Mouse (Mus musculus): ENCODE measurements at regions not wholly inside any gene's neighbourhood (a gene's known extent, or its start where the extent isn't known, plus 50 kb on each side); places are given as distances from the start of the nearest gene placed in this dataset.
"Not testable (repeated sequence)": the region's sequence is repeated elsewhere in the genome, so short reads cannot be mapped to it uniquely, and the experiment has no call there.

DNA sequence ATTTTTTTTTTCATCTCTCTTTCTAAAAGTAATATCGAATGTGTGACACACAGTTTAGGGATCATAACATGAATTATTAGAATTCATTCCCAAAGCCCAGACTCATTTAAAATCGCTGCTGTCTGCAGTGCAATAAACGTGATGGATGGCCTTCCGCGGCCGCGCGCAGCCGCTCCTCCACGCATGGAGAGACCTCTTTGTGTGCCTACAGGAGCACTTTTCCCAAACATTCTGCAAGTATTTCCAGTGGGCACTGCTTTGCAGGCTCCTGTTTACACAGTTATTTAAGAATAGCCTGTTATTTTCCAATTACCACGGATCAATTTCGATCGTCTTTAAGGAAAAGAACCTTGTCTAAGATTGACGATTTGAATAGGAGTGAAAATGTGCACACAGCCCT is 115.6 kb downstream of the Akr1d1 start:
- DNase-seq (ENCODE audit: low spot score) (peak; percentile 67), ATAC-seq (ENCODE audit: low FRiP score) (no peak)
- peak overlapping the region; percentile 32 for H3K4me2 ChIP-seq (replicated peaks)
- H3K9ac ChIP-seq = 0 out of 2 replicates have a peak overlapping the region, but pooled peaks have one; percentile 12
- no peak overlapping the region for H3K4me3 ChIP-seq (replicated peaks; ENCODE audit: low read length)
- H3K9me3 ChIP-seq (ENCODE audit: control insufficient read depth, low read length) = no peaks in the 10 kb centered on the region
- WGBS = 24% methylated on average over 14 of the region's 14 CpGs
- no peaks in the 10 kb centered on the region for H3K27me3 ChIP-seq (ENCODE audit: control insufficient read depth, insufficient read depth, low read length)
- peaks cover 25% of the 10 kb centered on the region for H3K4me1 ChIP-seq (replicated peaks; ENCODE audit: control insufficient read depth, insufficient read depth, low read length)
- H3K27ac ChIP-seq = peak overlapping the region; percentile 78
- no peaks in the 10 kb centered on the region for H3K36me3 ChIP-seq (replicated peaks; ENCODE audit: control insufficient read depth, insufficient read depth)

DNA sequence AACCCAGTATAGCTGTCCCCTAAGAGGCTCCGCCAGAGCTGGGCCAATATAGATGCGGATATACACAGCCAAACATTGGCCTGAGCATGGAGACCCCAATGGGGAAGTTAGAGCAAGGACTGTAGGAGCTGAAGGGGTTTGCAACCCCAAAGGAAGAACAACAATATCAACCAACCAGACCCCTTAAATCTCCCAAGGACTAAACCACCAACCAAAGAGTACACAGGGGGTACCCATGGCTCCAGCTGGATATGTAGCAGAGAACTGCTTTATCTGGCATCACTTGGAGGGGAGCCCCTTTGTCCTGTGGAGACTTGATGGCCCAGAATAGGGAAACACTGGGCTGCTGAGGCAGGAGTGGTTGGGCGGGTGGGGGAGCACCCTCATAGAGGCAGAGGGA is 127.3 kb downstream of the Akr1d1 start:
- not testable (repeated sequence) for H3K4me1 ChIP-seq (replicated peaks; ENCODE audit: control insufficient read depth, insufficient read depth, low read length); H3K4me2 ChIP-seq (replicated peaks); H3K9ac ChIP-seq; DNase-seq (ENCODE audit: low spot score); H3K27me3 ChIP-seq (ENCODE audit: control insufficient read depth, insufficient read depth, low read length); H3K9me3 ChIP-seq (ENCODE audit: control insufficient read depth, low read length); H3K27ac ChIP-seq; ATAC-seq (ENCODE audit: low FRiP score); H3K4me3 ChIP-seq (replicated peaks; ENCODE audit: low read length); H3K36me3 ChIP-seq (replicated peaks; ENCODE audit: control insufficient read depth, insufficient read depth)
- 91% methylated on average over 3 of the region's 3 CpGs for WGBS

DNA sequence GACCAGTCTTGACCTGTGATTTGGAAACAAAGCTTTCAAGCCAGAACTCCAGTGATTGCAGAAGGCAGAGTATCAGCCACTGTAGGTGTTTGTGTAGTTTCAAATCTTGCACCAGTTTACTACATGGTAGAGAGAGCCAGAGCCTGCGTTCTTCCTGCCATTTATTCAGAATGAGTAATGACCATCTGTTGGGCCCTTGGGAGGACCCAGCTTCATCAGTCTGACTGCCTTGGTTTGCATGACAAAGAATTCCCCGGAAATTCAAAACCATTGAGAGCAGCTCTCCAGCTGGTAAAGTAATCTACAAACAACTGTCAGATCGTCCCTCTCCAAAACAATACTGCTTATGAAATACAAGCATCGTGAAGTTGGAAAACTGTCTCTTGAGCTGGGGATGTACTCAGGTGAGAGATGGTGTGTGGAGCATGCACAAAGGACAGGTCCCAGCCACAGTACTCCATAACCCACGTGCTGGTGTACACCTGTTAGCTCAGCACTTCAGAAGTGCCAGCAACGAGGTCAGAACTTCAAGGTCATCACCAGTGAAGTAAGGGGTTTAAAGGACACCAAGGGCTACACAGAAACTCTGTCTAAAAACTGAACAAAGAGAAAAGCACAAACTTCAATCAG is 128.2 kb downstream of the Akr1d1 start:
- Histone ChIP-seq H3K4me3 (replicated peaks; ENCODE audit: low read length) (no peak overlapping the region), H3K4me1 (replicated peaks; ENCODE audit: control insufficient read depth, insufficient read depth, low read length) (no peaks in the 10 kb centered on the region), H3K4me2 (replicated peaks) (no peak overlapping the region), H3K27me3 (ENCODE audit: control insufficient read depth, insufficient read depth, low read length) (no peaks in the 10 kb centered on the region), H3K9me3 (ENCODE audit: control insufficient read depth, low read length) (no peaks in the 10 kb centered on the region), H3K27ac (no peak overlapping the region), H3K36me3 (replicated peaks; ENCODE audit: control insufficient read depth, insufficient read depth) (no peaks in the 10 kb centered on the region), H3K9ac (no peak overlapping the region)
- no peak for DNase-seq (ENCODE audit: low spot score)
- ATAC-seq (ENCODE audit: low FRiP score) = no peak
- 21% methylated on average over 6 of the region's 6 CpGs for WGBS

DNA sequence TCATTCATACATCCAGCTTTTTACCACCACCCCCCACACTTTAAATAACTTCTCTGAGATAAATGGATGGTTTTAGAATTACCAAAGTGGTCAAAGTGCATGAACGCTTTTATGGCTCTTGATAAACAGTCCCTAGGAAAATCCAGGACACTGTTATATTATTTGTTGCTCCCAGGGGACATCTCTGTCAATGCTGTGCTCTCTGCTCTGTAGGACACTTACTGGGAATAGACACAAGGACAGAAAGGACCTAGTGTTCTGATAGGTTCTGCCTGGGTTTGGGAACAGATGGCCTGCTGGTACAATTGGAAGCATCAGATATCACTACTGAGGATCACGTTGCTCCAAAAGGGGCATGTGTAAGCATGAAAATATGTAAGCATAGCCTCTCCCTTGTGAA is 132.8 kb downstream of the Akr1d1 start:
- ATAC-seq (ENCODE audit: low FRiP score) = no peak
- no peaks in the 10 kb centered on the region for H3K9me3 ChIP-seq (ENCODE audit: control insufficient read depth, low read length)
- no peaks in the 10 kb centered on the region for H3K27me3 ChIP-seq (ENCODE audit: control insufficient read depth, insufficient read depth, low read length)
- H3K4me2 ChIP-seq (replicated peaks) = no peak overlapping the region
- no peak overlapping the region for H3K9ac ChIP-seq
- no peak overlapping the region for H3K4me3 ChIP-seq (replicated peaks; ENCODE audit: low read length)
- no peak for DNase-seq (ENCODE audit: low spot score)
- H3K36me3 ChIP-seq (replicated peaks; ENCODE audit: control insufficient read depth, insufficient read depth) = no peaks in the 10 kb centered on the region
- H3K4me1 ChIP-seq (replicated peaks; ENCODE audit: control insufficient read depth, insufficient read depth, low read length) = no peaks in the 10 kb centered on the region
- WGBS = 59% methylated on average over 2 of the region's 2 CpGs
- H3K27ac ChIP-seq = no peak overlapping the region

DNA sequence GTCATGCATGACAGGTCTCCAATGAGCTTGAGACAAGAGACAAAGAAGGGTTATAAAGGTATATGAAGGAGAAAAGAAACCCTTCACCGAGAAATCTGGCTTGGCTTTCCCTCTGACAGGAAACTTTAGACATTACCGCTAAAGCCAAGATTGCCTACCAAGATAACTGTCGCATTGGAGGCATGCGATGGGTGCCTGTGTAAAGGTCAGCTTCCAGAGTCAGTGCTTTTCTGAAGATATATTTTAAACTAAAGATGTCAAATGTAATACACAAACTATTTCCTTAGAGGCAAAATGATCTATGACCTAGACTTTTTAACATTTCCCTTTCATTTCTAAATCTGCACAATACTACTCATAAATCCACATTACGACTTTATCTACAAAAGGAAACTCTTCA is 135.6 kb downstream of the Akr1d1 start:
- H3K36me3 ChIP-seq (replicated peaks; ENCODE audit: control insufficient read depth, insufficient read depth) = no peaks in the 10 kb centered on the region
- ATAC-seq (ENCODE audit: low FRiP score) = no peak
- 75% methylated on average over 5 of the region's 5 CpGs for WGBS
- H3K9ac ChIP-seq = no peak overlapping the region
- H3K27ac ChIP-seq = no peak overlapping the region
- DNase-seq (ENCODE audit: low spot score) = no peak
- H3K4me1 ChIP-seq (replicated peaks; ENCODE audit: control insufficient read depth, insufficient read depth, low read length) = no peaks in the 10 kb centered on the region
- no peak overlapping the region for H3K4me3 ChIP-seq (replicated peaks; ENCODE audit: low read length)
- H3K27me3 ChIP-seq (ENCODE audit: control insufficient read depth, insufficient read depth, low read length) = no peaks in the 10 kb centered on the region
- no peak overlapping the region for H3K4me2 ChIP-seq (replicated peaks)
- no peaks in the 10 kb centered on the region for H3K9me3 ChIP-seq (ENCODE audit: control insufficient read depth, low read length)

DNA sequence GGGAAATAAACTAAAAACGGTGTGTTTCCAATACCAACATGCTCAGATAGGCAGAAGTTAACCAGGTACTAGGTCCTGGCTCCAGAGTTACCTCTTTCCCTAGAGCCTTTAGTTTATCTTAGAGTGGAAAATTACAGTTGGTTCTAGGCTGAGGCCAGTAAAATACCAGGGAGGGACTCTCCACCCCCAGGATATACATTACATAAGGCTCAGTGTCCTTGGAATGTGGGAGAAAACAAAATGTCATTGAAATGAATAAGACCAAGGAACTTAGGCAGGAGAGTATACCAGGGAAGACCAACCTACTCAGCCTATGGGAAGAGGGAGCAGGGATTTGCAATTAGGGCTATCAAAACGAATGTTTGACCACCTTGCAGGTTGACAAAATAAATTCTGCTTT is 139.4 kb downstream of the Akr1d1 start:
- ATAC-seq (ENCODE audit: low FRiP score) (no peak), DNase-seq (ENCODE audit: low spot score) (no peak)
- H3K4me1 ChIP-seq (replicated peaks; ENCODE audit: control insufficient read depth, insufficient read depth, low read length) = no peaks in the 10 kb centered on the region
- 57% methylated on average over 2 of the region's 2 CpGs for WGBS
- no peaks in the 10 kb centered on the region for H3K27me3 ChIP-seq (ENCODE audit: control insufficient read depth, insufficient read depth, low read length)
- H3K4me2 ChIP-seq (replicated peaks) = no peak overlapping the region
- H3K9ac ChIP-seq = no peak overlapping the region
- H3K36me3 ChIP-seq (replicated peaks; ENCODE audit: control insufficient read depth, insufficient read depth) = no peaks in the 10 kb centered on the region
- no peak overlapping the region for H3K4me3 ChIP-seq (replicated peaks; ENCODE audit: low read length)
- no peaks in the 10 kb centered on the region for H3K9me3 ChIP-seq (ENCODE audit: control insufficient read depth, low read length)
- H3K27ac ChIP-seq = no peak overlapping the region

DNA sequence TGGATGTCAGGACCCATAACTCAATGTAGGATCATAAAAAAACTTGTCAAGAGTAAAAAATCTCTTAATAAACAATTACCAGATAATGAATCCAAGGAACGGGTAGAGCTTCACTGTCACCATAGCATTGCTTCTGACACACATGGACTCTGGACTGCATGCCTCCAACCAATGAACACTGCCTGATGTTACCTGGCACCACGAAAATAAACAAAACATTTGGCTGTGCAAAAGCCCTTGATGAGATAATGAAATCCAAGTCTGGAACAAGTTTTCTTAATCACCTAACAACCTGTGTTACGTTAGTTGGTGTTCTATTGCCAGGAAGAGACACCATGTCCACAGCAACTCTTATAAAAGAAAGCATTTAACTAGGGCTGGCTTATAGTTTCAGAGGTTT is 140.7 kb downstream of the Akr1d1 start:
- no peak for DNase-seq (ENCODE audit: low spot score)
- WGBS = 91% methylated on average over 3 of the region's 3 CpGs
- no peaks in the 10 kb centered on the region for H3K4me1 ChIP-seq (replicated peaks; ENCODE audit: control insufficient read depth, insufficient read depth, low read length)
- H3K9me3 ChIP-seq (ENCODE audit: control insufficient read depth, low read length) = no peaks in the 10 kb centered on the region
- no peak overlapping the region for H3K9ac ChIP-seq
- no peak overlapping the region for H3K27ac ChIP-seq
- ATAC-seq (ENCODE audit: low FRiP score) = no peak
- H3K4me3 ChIP-seq (replicated peaks; ENCODE audit: low read length) = no peak overlapping the region
- H3K27me3 ChIP-seq (ENCODE audit: control insufficient read depth, insufficient read depth, low read length) = no peaks in the 10 kb centered on the region
- H3K4me2 ChIP-seq (replicated peaks) = no peak overlapping the region
- H3K36me3 ChIP-seq (replicated peaks; ENCODE audit: control insufficient read depth, insufficient read depth) = no peaks in the 10 kb centered on the region

DNA sequence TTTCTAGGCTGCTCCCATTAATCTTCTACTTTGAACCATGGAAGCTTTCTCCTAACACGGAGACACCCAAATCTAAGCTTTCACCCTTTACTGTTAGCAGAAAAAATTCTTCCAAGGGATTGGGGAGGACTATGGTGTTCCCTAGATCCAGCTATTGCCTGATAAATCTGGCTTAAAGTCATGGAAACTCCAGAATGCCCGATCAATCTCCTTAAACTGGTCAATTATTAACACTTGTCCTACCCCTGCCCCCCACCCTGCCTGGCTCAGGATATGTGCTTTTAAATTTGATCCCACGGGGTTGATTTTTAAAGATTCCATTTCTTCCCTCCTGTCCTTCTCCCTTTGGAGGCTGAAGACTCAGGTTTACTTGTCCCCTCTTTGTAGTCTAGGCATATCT is 149.9 kb downstream of the Akr1d1 start:
- no peaks in the 10 kb centered on the region for H3K36me3 ChIP-seq (replicated peaks; ENCODE audit: control insufficient read depth, insufficient read depth)
- ATAC-seq (ENCODE audit: low FRiP score) (no peak), DNase-seq (ENCODE audit: low spot score) (no peak)
- 63% methylated on average over 3 of the region's 3 CpGs for WGBS
- H3K9ac ChIP-seq = no peak overlapping the region
- no peaks in the 10 kb centered on the region for H3K4me1 ChIP-seq (replicated peaks; ENCODE audit: control insufficient read depth, insufficient read depth, low read length)
- no peak overlapping the region for H3K27ac ChIP-seq
- H3K4me3 ChIP-seq (replicated peaks; ENCODE audit: low read length) = no peak overlapping the region
- no peaks in the 10 kb centered on the region for H3K9me3 ChIP-seq (ENCODE audit: control insufficient read depth, low read length)
- H3K27me3 ChIP-seq (ENCODE audit: control insufficient read depth, insufficient read depth, low read length) = no peaks in the 10 kb centered on the region
- H3K4me2 ChIP-seq (replicated peaks) = no peak overlapping the region

DNA sequence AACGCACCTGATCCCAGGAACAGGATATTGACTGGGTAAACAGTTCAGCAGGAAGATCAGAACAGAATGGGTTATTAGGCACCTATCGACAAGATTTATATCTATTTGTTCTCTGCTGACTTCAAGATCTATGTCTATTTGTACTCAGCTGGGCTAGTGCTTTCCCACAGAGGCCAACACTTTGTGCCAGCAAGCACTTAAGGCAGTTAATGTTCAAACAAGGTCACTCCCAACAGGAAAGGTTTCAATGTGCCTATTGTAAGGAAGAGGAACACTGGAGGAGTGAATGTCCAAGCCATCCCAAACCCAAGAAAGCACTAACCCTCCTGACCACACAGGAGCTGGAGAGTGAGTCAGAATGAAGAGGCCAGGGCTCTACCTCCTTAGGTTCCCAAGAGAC is 151.4 kb downstream of the Akr1d1 start:
- H3K4me2 ChIP-seq (replicated peaks); DNase-seq (ENCODE audit: low spot score); H3K4me1 ChIP-seq (replicated peaks; ENCODE audit: control insufficient read depth, insufficient read depth, low read length); ATAC-seq (ENCODE audit: low FRiP score); H3K27ac ChIP-seq; H3K9ac ChIP-seq; H3K36me3 ChIP-seq (replicated peaks; ENCODE audit: control insufficient read depth, insufficient read depth); H3K27me3 ChIP-seq (ENCODE audit: control insufficient read depth, insufficient read depth, low read length); H3K9me3 ChIP-seq (ENCODE audit: control insufficient read depth, low read length); H3K4me3 ChIP-seq (replicated peaks; ENCODE audit: low read length): not testable (repeated sequence)
- WGBS = 95% methylated on average over 2 of the region's 2 CpGs

DNA sequence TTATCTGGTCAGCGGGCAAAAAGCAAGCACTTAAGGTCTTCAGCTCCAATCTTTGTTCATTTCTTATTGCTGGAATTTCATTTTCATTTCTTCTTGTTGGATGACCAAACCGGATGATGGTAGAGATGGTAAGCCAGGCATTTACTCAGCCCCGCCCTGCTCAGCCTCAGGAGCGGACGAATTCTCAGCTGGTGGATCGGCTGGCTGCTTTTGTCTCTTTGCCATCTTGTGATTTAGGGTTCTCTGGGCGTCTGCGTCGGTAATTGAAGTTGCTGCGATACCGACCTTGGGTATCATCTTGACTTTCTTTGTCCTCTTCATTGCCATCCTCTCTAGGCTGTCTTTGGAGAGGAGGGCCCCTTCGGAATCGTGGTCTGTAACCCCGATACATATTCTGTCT is 156.1 kb downstream of the Akr1d1 start:
- Histone ChIP-seq H3K36me3 (replicated peaks; ENCODE audit: control insufficient read depth, insufficient read depth) (no peaks in the 10 kb centered on the region), H3K4me1 (replicated peaks; ENCODE audit: control insufficient read depth, insufficient read depth, low read length) (no peaks in the 10 kb centered on the region), H3K9me3 (ENCODE audit: control insufficient read depth, low read length) (no peaks in the 10 kb centered on the region), H3K27me3 (ENCODE audit: control insufficient read depth, insufficient read depth, low read length) (no peaks in the 10 kb centered on the region), H3K4me3 (replicated peaks; ENCODE audit: low read length) (no peak overlapping the region), H3K4me2 (replicated peaks) (no peak overlapping the region), H3K9ac (no peak overlapping the region), H3K27ac (no peak overlapping the region)
- DNase-seq (ENCODE audit: low spot score) (no peak), ATAC-seq (ENCODE audit: low FRiP score) (no peak)
- 98% methylated on average over 14 of the region's 14 CpGs for WGBS
